Mouse (Mus musculus): Measurements from ENCODE around the gene Psmb8. TPM values are rescaled to one million over a fixed set of nuclear protein-coding genes. Genes with fewer than 3 reads are reported as not detected.
A peak's percentile ranks its signal among the peaks of the same experiment; 100 is the strongest.

The Psmb8 gene
- total and polyA plus RNA-seq, 3 experiments, result 12.3 to 33.5 (median 18.9) TPM

DNA sequence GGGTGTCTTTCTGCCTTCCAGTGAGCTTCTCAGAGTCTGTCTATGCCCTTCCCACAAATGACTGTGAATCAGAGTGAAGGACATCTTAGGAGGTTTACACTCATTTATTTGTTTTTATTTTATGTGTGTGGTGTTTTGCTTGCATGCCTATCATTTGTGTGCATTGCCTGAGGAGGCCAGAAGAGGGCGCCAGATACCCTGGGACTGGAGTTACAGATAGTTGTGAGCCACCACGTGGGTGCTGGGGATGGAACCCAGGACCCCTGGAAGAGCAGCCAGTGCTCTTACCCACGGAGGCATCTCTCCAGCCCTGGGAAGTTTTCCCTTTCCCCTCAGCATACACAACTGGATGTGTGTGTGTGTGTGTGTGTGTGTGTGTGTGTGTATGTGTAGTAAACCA lies 12.2 kb downstream of the Psmb8 start:
- Histone ChIP-seq H3K27ac (no peak overlapping the region), H3K27me3 (ENCODE audit: control insufficient read depth, insufficient read depth, low read length) (no peaks in the 10 kb centered on the region), H3K79me2 (replicated peaks; ENCODE audit: control insufficient read depth, insufficient read depth, low read length) (no peaks in the 10 kb centered on the region), H3K9ac (ENCODE audit: low read depth, low read length) (no peak overlapping the region), H3K4me1 (ENCODE audit: control insufficient read depth, insufficient read depth, low read length) (peaks cover 1% of the 10 kb centered on the region; the same call in 1 of the 2 replicates), H3K36me3 (ENCODE audit: control insufficient read depth, insufficient read depth, low read length) (peaks cover 5% of the 10 kb centered on the region; the same call in 1 of the 2 replicates), H3K4me3 (no peak overlapping the region)
- intact Hi-C loops (cut with DNase I), result no loop called here
- peak in 1 of 2 experiments; percentile 19 for DNase-seq
- 46% methylated on average over 3 of the region's 3 CpGs for WGBS
- no peak for TF ChIP-seq EP300 (IDR thresholded peaks at IDR 0.05; ENCODE audit: insufficient read depth, low read depth, low read length)
- no peak for TF ChIP-seq POLR2A (IDR thresholded peaks at IDR 0.05; ENCODE audit: insufficient read depth, low read depth, low read length)
- peak; percentile 61 for TF ChIP-seq CTCF (IDR thresholded peaks at IDR 0.05)

DNA sequence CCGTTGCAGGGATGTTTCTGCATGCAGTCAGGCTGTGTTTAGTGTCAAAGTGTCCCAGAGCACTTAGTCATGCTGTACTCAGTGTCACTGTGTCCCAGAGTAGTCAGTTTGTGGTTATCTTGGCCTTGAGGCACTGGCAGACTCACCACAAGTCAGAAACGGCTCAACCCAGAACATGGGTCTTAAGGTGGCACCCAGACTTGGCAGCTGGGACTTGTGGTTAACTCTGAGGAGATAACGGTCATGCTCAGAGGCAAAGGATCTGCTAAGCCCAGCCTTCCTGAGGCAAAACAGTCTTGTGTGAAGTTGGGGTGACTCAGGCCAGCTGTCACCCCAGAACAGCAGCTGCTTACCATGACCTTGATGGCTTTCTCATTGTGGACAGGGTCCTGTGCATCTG lies 13.1 kb downstream of the Psmb8 start:
- TF ChIP-seq POLR2A (IDR thresholded peaks at IDR 0.05; ENCODE audit: insufficient read depth, low read depth, low read length) (no peak), EP300 (IDR thresholded peaks at IDR 0.05; ENCODE audit: insufficient read depth, low read depth, low read length) (no peak), CTCF (IDR thresholded peaks at IDR 0.05) (no peak)
- intact Hi-C loops (cut with DNase I), result no loop called here
- Histone ChIP-seq H3K4me3 (no peak overlapping the region), H3K27ac (no peak overlapping the region), H3K36me3 (ENCODE audit: control insufficient read depth, insufficient read depth, low read length) (peaks cover 5% of the 10 kb centered on the region; the same call in 1 of the 2 replicates), H3K27me3 (ENCODE audit: control insufficient read depth, insufficient read depth, low read length) (no peaks in the 10 kb centered on the region), H3K4me1 (ENCODE audit: control insufficient read depth, insufficient read depth, low read length) (peaks cover under 1% of the 10 kb centered on the region; the same call in 1 of the 2 replicates), H3K9ac (ENCODE audit: low read depth, low read length) (no peak overlapping the region), H3K79me2 (replicated peaks; ENCODE audit: control insufficient read depth, insufficient read depth, low read length) (no peaks in the 10 kb centered on the region)
- WGBS, result 56% methylated on average over 3 of the region's 3 CpGs
- peak in 1 of 2 experiments; percentile 13 for DNase-seq

DNA sequence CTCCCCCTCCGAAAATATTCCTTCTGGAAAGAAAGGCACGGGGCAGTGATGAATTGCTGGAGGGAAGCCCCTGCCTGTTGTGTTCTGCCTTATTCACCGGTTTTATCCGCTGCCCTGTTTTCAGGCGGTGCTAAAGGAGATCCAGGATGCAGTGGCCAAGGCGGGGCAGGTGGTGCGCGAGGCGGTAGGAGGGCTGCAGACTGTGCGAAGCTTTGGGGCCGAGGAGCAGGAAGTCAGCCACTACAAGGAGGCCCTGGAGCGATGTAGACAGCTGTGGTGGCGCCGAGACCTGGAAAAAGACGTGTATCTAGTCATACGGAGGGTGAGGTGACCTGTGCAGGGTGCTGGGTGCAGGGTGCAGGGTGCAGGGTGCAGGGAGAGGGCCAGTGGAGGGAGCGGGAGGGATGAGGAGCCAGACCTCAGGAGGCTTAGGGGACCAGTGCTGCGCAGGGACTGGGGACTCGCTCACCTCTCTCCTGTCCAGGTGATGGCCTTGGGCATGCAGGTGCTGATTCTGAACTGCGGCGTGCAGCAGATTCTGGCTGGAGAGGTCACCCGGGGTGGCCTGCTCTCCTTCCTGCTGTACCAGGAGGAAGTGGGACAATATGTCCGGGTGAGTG lies 14.3 kb downstream of the Psmb8 start:
- H3K4me1 ChIP-seq (ENCODE audit: control insufficient read depth, insufficient read depth, low read length), result no peaks in the 10 kb centered on the region
- 50% methylated on average over 23 of the region's 23 CpGs for WGBS
- intact Hi-C loops (cut with DNase I), result no loop called here
- H3K36me3 ChIP-seq (ENCODE audit: control insufficient read depth, insufficient read depth, low read length), result no peaks in the 10 kb centered on the region
- no peak for TF ChIP-seq POLR2A (IDR thresholded peaks at IDR 0.05; ENCODE audit: insufficient read depth, low read depth, low read length)
- no peak for TF ChIP-seq CTCF (IDR thresholded peaks at IDR 0.05)
- TF ChIP-seq EP300 (IDR thresholded peaks at IDR 0.05; ENCODE audit: insufficient read depth, low read depth, low read length), result no peak
- no peaks in the 10 kb centered on the region for H3K79me2 ChIP-seq (replicated peaks; ENCODE audit: control insufficient read depth, insufficient read depth, low read length)
- no peak overlapping the region for H3K4me3 ChIP-seq
- H3K27ac ChIP-seq, result no peak overlapping the region
- H3K27me3 ChIP-seq (ENCODE audit: control insufficient read depth, insufficient read depth, low read length), result no peaks in the 10 kb centered on the region
- no peak overlapping the region for H3K9ac ChIP-seq (ENCODE audit: low read depth, low read length)
- peak in 1 of 2 experiments; percentile 11 for DNase-seq

DNA sequence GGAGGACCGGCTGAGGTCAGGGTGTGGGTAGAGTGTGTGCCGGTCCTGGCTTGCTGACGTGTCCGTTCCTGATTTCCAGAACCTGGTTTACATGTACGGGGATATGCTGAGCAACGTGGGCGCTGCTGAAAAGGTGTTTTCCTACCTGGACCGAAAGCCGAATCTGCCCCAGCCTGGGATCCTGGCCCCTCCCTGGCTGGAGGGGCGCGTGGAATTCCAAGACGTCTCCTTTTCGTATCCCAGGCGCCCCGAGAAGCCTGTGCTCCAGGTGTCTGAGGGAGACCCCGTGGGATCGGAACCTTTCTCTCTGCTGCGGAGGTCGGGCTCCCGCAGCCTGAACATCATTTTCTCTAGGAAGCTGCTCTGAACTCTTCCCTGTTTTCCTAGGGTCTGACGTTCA lies 16.4 kb downstream of the Psmb8 start:
- TF ChIP-seq POLR2A (IDR thresholded peaks at IDR 0.05; ENCODE audit: insufficient read depth, low read depth, low read length) (no peak), CTCF (IDR thresholded peaks at IDR 0.05) (no peak), EP300 (IDR thresholded peaks at IDR 0.05; ENCODE audit: insufficient read depth, low read depth, low read length) (no peak)

GRCm38 (mm10) chr17:34215176-34215575 lies 17.7 kb downstream of the Psmb8 start:
- Histone ChIP-seq H3K9ac (ENCODE audit: low read depth, low read length) (no peak overlapping the region), H3K79me2 (replicated peaks; ENCODE audit: control insufficient read depth, insufficient read depth, low read length) (no peaks in the 10 kb centered on the region), H3K4me3 (no peak overlapping the region), H3K27me3 (ENCODE audit: control insufficient read depth, insufficient read depth, low read length) (no peaks in the 10 kb centered on the region), H3K4me1 (ENCODE audit: control insufficient read depth, insufficient read depth, low read length) (peaks cover 1% of the 10 kb centered on the region; the same call in 1 of the 2 replicates), H3K36me3 (ENCODE audit: control insufficient read depth, insufficient read depth, low read length) (no peaks in the 10 kb centered on the region), H3K27ac (no peak overlapping the region)
- intact Hi-C loops (cut with DNase I), result loop anchor here (5.0 kb wide), 1 partner anchor 183 kb away; the partner anchor contains the start of genes Rxrb and Slc39a7
- WGBS, result 88% methylated on average over 12 of the region's 12 CpGs
- no peak for TF ChIP-seq CTCF (IDR thresholded peaks at IDR 0.05)
- TF ChIP-seq POLR2A (IDR thresholded peaks at IDR 0.05; ENCODE audit: insufficient read depth, low read depth, low read length), result no peak
- TF ChIP-seq EP300 (IDR thresholded peaks at IDR 0.05; ENCODE audit: insufficient read depth, low read depth, low read length), result no peak
- peak in 1 of 2 experiments; percentile 10 for DNase-seq

More for the DNA sequence above, 16.4 kb downstream of the Psmb8 start:
- no peaks in the 10 kb centered on the region for H3K79me2 ChIP-seq (replicated peaks; ENCODE audit: control insufficient read depth, insufficient read depth, low read length)
- 74% methylated on average over 21 of the region's 21 CpGs for WGBS
- DNase-seq, result peak in 1 of 2 experiments; percentile 12
- H3K27me3 ChIP-seq (ENCODE audit: control insufficient read depth, insufficient read depth, low read length), result no peaks in the 10 kb centered on the region
- no peak overlapping the region for H3K27ac ChIP-seq
- intact Hi-C loops (cut with DNase I), result no loop called here
- peaks cover 1% of the 10 kb centered on the region; the same call in 1 of the 2 replicates for H3K4me1 ChIP-seq (ENCODE audit: control insufficient read depth, insufficient read depth, low read length)
- no peak overlapping the region for H3K4me3 ChIP-seq
- no peaks in the 10 kb centered on the region for H3K36me3 ChIP-seq (ENCODE audit: control insufficient read depth, insufficient read depth, low read length)
- H3K9ac ChIP-seq (ENCODE audit: low read depth, low read length), result no peak overlapping the region

Measured in heart, adult 2 months (tissue).